Mouse (Mus musculus) brain, embryonic 14.5 days (tissue): ENCODE data around the gene Wfdc1.
A peak's percentile ranks its signal among the peaks of the same experiment; 100 is the strongest.

ENCODE experiments used
- CTCF ChIP-seq: fragments of 200-500 bp; IDR thresholded peaks from 2 replicates; pipeline ENCODE4 v1.5.1; 2012; ENCODE audit warnings: inconsistent platforms, mild to moderate bottlenecking, moderate library complexity, borderline replicate concordance; ENCODE audit not compliant: insufficient read depth, insufficient read length; ENCODE audit errors: extremely low read depth
- POLR2A ChIP-seq: fragments of 200-500 bp; IDR thresholded peaks from 2 replicates; pipeline ENCODE4 v1.6.1; 2012; ENCODE audit warnings: mild to moderate bottlenecking, inconsistent platforms, borderline replicate concordance; ENCODE audit not compliant: poor library complexity, insufficient read depth, insufficient read length, severe bottlenecking; ENCODE audit errors: extremely low read depth

DNA sequence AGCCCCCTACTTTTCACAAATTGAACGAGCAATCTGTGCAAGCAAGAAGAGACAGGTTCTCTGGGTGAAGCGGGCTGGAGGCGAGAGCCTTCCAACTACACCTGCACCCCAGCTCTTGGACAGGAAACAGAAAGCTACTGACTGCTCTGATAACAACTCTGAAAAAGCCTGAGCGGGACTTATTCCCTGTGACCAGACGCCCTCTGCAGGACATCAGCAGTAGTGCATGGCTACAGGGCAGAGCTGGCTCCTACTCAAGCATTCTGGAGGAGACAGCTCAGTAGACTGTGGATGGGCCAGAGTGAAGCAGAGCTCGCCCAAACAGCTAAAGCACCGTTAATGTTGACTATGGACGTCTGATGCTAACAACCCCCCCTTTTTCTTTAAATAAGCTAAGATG, 10.2 kb downstream of the Wfdc1 start:
- TF ChIP-seq CTCF (peak; percentile 95), POLR2A (no peak)
